Mouse (Mus musculus) megakaryocyte progenitor cell, adult 5-6 weeks (primary cell): ENCODE measurements around the gene Cox15. TPM values are rescaled to one million over a fixed set of nuclear protein-coding genes. Genes with fewer than 3 reads are reported as not detected.
A peak's percentile ranks its signal among the peaks of the same experiment; 100 is the strongest.

Experiments
- ATAC-seq: replicated peaks from 2 replicates; pipeline ENCODE4 v1.8.0; 2016; ENCODE audit warnings: mild to moderate bottlenecking, moderate TSS enrichment, inconsistent platforms; ENCODE audit not compliant: poor library complexity
- total RNA-seq, 2 experiments: library from RNA; stranded (forward) in 1 of 2; stranded (reverse) in 1 of 2; fragments of 157-497, 149-512 nt in 1 of 2; fragments of 200-1000 nt in 1 of 2; gene quantifications; 2 replicates each; pipeline versions ENCODE4 v1.2.3 to v1.2.4; 2015 to 2017

Gene Cox15
- total RNA-seq (2015) (14.0 and 15.4 TPM in 2 replicates), total RNA-seq (2017) (13.6 and 42.0 TPM in 2 replicates)

- ATAC-seq: peak; percentile 95
Measured at GRCm38 (mm10) chr19:43752489-43753225, at the start of gene Cox15, which contains the start of gene Cutc. Gene Cox15 (minus strand): TSS chr19:43753000. Gene Cutc (plus strand): TSS chr19:43752996.

GRCm38 (mm10) chr19:43801427-43802051, 48.7 kb upstream of the Cox15 start:
- ATAC-seq: peak; percentile 64

DNA sequence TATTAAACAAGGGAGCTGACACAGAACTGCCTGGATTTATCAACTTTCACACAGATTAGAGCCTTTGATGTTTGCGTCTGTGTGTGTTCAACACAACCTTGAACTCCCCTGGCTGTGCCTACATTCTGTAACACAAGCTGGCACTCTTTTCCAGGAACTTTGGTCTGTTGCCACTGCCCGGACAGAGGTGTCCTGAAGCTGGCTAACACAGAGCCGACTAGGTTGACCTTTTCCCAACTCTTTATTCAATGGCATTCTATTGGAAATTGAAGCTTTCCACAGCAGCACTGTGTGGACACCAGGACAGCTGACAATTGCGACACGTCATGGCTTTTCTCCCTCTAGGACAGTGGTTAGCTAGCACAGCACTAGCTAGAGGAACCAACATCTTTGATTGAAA, 44.4 kb upstream of the Cox15 start:
- ATAC-seq: peak; percentile 39; the same call in 1 of the 2 replicates

GRCm38 (mm10) chr19:43795511-43795910, 42.7 kb upstream of the Cox15 start:
- ATAC-seq: no peak

GRCm38 (mm10) chr19:43793951-43794350, 41.2 kb upstream of the Cox15 start:
- no peak for ATAC-seq

DNA sequence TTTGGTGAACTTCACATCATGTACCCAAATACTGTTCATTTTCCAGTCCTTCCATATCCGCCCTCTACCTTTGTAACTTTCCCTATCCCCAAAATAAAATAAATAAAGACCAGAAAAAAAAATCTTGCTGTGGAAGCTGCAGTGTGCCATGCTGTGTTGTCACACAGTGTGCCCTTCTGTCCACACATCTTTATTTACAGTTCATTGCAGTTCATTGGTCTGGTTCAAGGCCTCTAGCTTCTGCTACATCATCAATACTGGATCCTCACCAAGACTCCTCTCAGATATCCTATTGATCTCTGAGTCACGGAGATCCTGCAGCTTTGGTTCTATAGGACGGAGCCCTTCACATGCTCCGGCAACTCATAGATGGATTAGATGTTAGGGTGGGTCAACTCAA, 39.7 kb upstream of the Cox15 start:
- ATAC-seq: no peak

GRCm38 (mm10) chr19:43789817-43790216, 37.0 kb upstream of the Cox15 start:
- ATAC-seq: no peak

- peak; percentile 70 for ATAC-seq
Measured at GRCm38 (mm10) chr19:43786249-43787026, 33.6 kb upstream of the Cox15 start.

DNA sequence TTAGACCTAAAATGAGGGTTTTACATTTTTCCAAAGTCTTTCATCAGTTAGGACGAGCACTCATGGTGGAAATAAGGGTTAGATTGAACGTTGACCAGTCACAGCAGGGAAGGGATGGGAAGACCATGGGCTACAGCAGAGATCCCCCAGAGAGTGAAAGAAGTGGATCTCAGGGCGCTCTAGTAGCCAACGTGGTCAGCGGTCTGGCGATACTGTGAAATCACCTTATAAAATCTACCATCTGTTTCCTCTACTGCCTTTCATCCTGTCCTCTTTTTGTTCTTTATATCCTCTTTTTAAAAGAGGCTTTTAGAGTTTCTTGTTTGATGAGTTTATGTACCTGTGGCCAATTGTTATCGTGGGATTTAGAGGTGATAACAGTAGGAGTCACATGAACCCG, 32.0 kb upstream of the Cox15 start:
- ATAC-seq: peak; percentile 42; the same call in 1 of the 2 replicates

- no peak for ATAC-seq
Measured at GRCm38 (mm10) chr19:43781980-43782379, 29.2 kb upstream of the Cox15 start, which contains the start of gene Abcc2. Gene Abcc2 (plus strand): TSS chr19:43782192.

DNA sequence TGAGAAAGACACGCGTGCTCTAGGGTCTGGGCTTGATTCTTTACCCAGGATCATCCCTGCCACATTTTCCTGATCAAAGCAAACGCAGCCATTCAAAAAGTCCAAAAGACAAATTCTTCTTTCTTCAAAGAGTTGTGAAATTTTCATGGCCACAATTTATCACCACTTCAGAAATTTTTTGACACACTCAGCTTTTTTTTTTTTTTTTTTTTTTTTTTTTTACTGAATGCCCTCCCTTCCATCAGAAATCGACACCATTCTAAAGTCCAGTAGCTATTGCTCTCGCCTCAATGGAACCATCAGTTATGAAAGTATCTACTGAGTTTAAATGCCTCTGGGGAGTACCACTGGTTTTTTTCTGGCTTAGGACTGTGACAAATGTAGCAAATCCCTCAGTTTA, 27.6 kb upstream of the Cox15 start:
- ATAC-seq: no peak

- no peak for ATAC-seq
Measured at GRCm38 (mm10) chr19:43777308-43777707, 24.5 kb upstream of the Cox15 start.

- no peak for ATAC-seq
Measured at GRCm38 (mm10) chr19:43776561-43776960, 23.8 kb upstream of the Cox15 start.

- no peak for ATAC-seq
Measured at GRCm38 (mm10) chr19:43775433-43775832, 22.6 kb upstream of the Cox15 start.

DNA sequence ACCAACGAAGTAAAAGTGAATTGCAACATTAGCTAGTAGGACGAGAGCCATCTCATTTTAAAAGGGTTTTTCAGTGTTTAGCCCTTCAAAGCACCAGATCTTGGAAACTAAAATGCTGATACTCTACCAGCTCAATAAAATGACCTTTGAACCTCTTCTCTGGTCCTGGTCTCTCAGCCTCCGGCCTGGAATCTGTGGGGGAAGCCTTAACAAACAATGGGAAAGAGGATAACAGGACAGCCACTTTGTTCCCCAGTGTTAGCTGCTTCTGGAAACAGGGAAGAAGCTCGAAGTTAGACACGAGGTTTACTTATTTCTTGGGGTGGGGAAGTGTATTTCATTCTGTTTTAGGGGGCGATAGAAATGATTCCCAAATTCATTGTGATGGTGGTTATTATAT, 19.5 kb upstream of the Cox15 start:
- ATAC-seq: no peak

DNA sequence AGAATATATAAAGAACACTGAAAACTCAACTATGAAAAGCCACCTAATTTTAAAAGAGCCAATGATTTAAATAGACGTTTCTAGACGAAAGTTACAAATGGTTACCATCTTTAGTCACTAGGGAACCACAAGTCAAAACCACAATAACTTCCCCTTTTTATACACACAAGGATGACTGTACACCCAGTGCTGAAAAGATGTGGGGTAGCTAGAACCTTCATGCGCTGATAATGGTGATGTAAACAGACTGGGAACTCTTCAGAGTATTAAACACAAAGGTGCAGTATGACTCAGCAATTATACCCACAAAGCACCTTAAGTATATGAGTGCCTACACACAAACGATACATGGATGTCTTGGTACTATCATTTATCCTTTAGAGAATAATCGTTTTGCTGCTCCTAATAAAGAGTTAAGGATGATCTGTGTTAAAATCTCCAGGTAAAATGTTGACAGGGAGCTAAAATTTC, 18.7 kb upstream of the Cox15 start:
- peak; percentile 97 for ATAC-seq

DNA sequence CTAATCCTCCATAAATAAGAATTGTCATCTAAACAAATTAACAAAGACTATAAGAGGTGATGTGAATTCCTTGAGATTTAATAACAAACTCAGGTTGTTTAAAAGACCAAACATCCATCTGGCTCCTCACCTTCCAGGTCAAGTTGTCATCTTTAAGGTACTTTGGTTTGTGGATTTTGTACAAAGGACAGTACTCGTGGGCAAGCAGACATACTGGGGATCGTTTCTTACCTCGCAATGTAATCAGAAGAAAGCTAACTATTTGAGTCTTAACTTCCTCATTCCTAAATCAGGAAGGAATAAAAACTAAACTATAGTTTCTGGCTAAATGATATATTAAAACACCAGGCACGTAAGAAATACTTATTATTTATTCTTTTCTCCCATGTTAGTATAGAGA, 17.8 kb upstream of the Cox15 start:
- ATAC-seq: no peak

DNA sequence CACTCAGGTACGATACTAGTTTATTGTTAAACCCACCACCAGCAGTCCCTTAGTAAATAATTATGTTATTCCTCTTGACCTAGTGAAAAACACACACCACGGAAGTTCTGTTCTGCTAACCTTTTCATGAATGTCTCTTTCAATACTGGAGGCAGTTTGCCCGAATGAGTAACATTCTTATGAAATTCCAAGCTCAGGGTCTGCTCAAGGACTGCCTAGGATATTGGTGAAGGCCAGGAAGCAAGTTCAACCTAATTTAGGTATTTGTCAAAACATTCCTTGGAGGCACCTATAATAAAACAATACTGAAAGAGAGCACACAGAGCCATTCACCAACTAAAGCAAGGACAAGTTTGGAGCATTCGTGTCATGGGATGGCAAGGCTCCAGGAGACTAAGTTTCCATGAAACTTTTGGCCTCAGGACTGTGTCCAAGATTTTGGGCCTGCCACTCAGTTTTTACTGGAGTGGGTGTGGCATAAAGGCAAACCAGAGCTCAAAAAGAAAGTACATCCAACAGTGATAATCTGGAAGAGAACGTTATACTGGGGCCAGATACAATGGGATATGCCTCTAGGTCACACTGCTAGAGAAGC, 16.7 kb upstream of the Cox15 start:
- no peak for ATAC-seq

DNA sequence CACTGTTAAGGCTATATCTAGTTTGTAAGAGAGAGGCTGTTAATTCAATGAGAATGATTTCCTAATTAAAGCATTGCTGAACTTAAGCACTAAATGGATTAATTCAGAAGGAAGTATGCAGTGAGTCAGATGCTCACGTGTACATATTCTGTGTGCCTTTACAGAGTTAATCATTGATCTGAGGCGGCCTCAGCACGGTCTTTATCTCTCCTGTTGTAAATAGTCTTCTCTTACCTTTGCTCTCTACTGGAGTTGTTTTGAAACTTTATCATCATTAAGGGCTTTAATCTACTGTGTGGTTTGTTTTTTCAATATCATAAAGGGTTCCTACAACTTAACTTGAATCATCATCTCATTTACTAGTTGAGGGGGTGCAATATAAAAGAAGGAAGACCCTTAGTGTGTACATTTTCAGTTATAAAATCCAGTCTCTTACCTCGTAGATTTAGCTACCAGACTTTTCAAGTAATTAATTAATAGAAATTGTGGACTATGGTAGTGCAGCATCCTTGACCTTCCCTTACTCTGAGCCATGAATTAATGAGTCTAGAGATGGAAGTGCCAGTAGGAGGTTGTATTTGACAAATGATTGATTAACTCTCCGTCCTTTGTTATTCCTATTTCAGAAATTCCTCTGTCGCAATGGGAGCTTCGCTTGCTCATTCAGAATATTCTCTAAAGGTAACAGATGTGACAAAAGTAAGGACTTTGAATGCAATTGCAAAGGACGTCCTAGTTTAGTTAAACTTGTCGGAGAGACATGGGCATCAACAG, 14.9 kb upstream of the Cox15 start:
- ATAC-seq: no peak

DNA sequence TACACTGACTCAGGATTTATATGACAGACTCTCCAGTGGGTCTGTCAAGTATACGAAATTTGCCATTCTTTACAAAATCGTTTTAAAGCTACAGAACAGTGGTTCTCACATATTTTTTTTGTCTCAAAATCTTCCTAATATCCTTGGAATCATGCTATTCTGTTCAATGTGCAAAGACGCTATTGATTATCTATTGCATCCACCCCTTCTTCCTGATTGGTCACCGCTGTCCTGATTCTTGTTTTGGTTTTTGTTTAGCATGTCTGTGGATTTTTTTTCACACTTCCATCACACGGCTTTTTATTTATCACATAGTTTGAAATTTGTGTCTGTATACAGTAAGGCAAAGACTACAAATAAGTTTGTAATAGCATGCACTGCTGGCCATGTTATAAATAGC, 13.7 kb upstream of the Cox15 start:
- no peak for ATAC-seq
